Mouse (Mus musculus) neural tube, embryonic 14.5 days (tissue): ENCODE data around the gene Mybpc3. TPM values are rescaled to one million over a fixed set of nuclear protein-coding genes. Genes with fewer than 3 reads are reported as not detected.

Experiments used
- ATAC-seq: fragments of 200-750 bp; cut with Nextera tagmentation; 2 replicates; pipeline ENCODE4 v1.8.0; 2017; ENCODE audit warnings: low read depth, mild to moderate bottlenecking, moderate TSS enrichment, moderate library complexity
- H3K27ac ChIP-seq: fragments of 300-500 bp; sonication (generic); 2 replicates; pipeline ENCODE4 v1.5.1; 2014; ENCODE audit warnings: low read depth, mild to moderate bottlenecking, control low read depth, low read length, moderate library complexity, mixed read lengths
- H3K27me3 ChIP-seq: fragments of 300-500 bp; sonication (generic); 2 replicates; pipeline ENCODE4 v1.6.1; 2014; ENCODE audit warnings: low read length; ENCODE audit not compliant: control insufficient read depth, insufficient read depth
- H3K36me3 ChIP-seq: fragments of 300-500 bp; sonication (generic); 2 replicates; pipeline ENCODE4 v1.6.1; 2014; ENCODE audit warnings: low read length, mixed read lengths; ENCODE audit not compliant: control insufficient read depth, insufficient read depth
- H3K4me1 ChIP-seq: fragments of 300-500 bp; sonication (generic); 2 replicates; pipeline ENCODE4 v1.6.1; 2014; ENCODE audit warnings: low read length; ENCODE audit not compliant: control insufficient read depth, insufficient read depth
- H3K4me2 ChIP-seq: fragments of 300-500 bp; sonication (generic); 2 replicates; pipeline ENCODE4 v1.6.1; 2014; ENCODE audit warnings: mild to moderate bottlenecking, low read depth, low read length, control low read depth
- H3K4me3 ChIP-seq: fragments of 300-500 bp; sonication (generic); 2 replicates; pipeline ENCODE4 v1.5.1; 2014; ENCODE audit warnings: low read depth, low read length, control low read depth, mixed read lengths
- H3K9ac ChIP-seq: fragments of 300-500 bp; sonication (generic); replicated peaks from 2 replicates; pipeline ENCODE4 v1.6.1; 2014; ENCODE audit warnings: low read depth, mild to moderate bottlenecking, control low read depth, low read length, mixed read lengths
- H3K9me3 ChIP-seq: fragments of 300-500 bp; sonication (generic); 2 replicates; pipeline ENCODE4 v1.6.1; 2016; ENCODE audit warnings: low read length; ENCODE audit not compliant: control insufficient read depth
- WGBS: fragments of 180-500 bp; shearing (Covaris S2); extraction: QIAGEN DNeasy Blood & Tissue Kit; methylation state at CpG from one replicate; pipeline ENCODE4 v1.1.7; 2014; 5-methylcytosine and 5-hydroxymethylcytosine counted together
- polyA plus RNA-seq: library from polyadenylated mRNA; unstranded; fragments of >200 nt; fragmentation: Nextera tagmentation; extraction: Ambion mirVana; gene quantifications from 2 replicates; pipeline ENCODE4 v1.2.1, GENCODE M21; 2014

Mybpc3 gene
- polyA plus RNA-seq, 1 experiment from 2014 or later, result not detected

GRCm38 (mm10) chr2:91139764-91140163 lies 21.8 kb downstream of the Mybpc3 start:
- H3K4me1 ChIP-seq, result no peaks in the 10 kb centered on the region
- H3K4me3 ChIP-seq, result no peak overlapping the region
- H3K9ac ChIP-seq, result no peak overlapping the region
- H3K27me3 ChIP-seq, result no peaks in the 10 kb centered on the region
- no peak overlapping the region for H3K4me2 ChIP-seq
- no peak for ATAC-seq
- H3K27ac ChIP-seq, result no peak overlapping the region
- 80% methylated on average over 8 of the region's 8 CpGs for WGBS
- peaks cover 52% of the 10 kb centered on the region for H3K36me3 ChIP-seq
- no peaks in the 10 kb centered on the region for H3K9me3 ChIP-seq

- no peak overlapping the region for H3K4me2 ChIP-seq
- no peak overlapping the region for H3K27ac ChIP-seq
- H3K9me3 ChIP-seq, result no peaks in the 10 kb centered on the region
- H3K36me3 ChIP-seq, result peaks cover 71% of the 10 kb centered on the region
- WGBS, result 91% methylated on average over 6 of the region's 6 CpGs
- H3K9ac ChIP-seq, result no peak overlapping the region
- no peak overlapping the region for H3K4me3 ChIP-seq
- H3K4me1 ChIP-seq, result no peaks in the 10 kb centered on the region
- ATAC-seq, result no peak
- H3K27me3 ChIP-seq, result no peaks in the 10 kb centered on the region
These were observed 25.0 kb downstream of the Mybpc3 start for GRCm38 (mm10) chr2:91142920-91143319.

- H3K4me2 ChIP-seq, result no peak overlapping the region
- H3K36me3 ChIP-seq, result peaks cover 67% of the 10 kb centered on the region
- no peaks in the 10 kb centered on the region for H3K9me3 ChIP-seq
- ATAC-seq, result no peak
- H3K9ac ChIP-seq, result no peak overlapping the region
- no peak overlapping the region for H3K27ac ChIP-seq
- H3K27me3 ChIP-seq, result no peaks in the 10 kb centered on the region
- no peak overlapping the region for H3K4me3 ChIP-seq
- 98% methylated on average over 11 of the region's 11 CpGs for WGBS
- no peaks in the 10 kb centered on the region for H3K4me1 ChIP-seq
These were observed 25.5 kb downstream of the Mybpc3 start for GRCm38 (mm10) chr2:91143401-91143800.

GRCm38 (mm10) chr2:91148101-91148500 lies 30.2 kb downstream of the Mybpc3 start:
- Histone ChIP-seq H3K27ac (no peak overlapping the region), H3K4me3 (no peak overlapping the region), H3K9me3 (no peaks in the 10 kb centered on the region), H3K9ac (no peak overlapping the region), H3K4me1 (no peaks in the 10 kb centered on the region), H3K36me3 (peaks cover 55% of the 10 kb centered on the region), H3K27me3 (no peaks in the 10 kb centered on the region), H3K4me2 (no peak overlapping the region)
- ATAC-seq, result no peak

- Histone ChIP-seq H3K4me1 (no peaks in the 10 kb centered on the region), H3K4me2 (no peak overlapping the region), H3K36me3 (peaks cover 58% of the 10 kb centered on the region), H3K9ac (no peak overlapping the region), H3K27ac (no peak overlapping the region), H3K9me3 (no peaks in the 10 kb centered on the region), H3K4me3 (no peak overlapping the region), H3K27me3 (no peaks in the 10 kb centered on the region)
- ATAC-seq, result no peak
- 93% methylated on average over 1 of the region's 1 CpGs for WGBS
These were observed 33.4 kb downstream of the Mybpc3 start for GRCm38 (mm10) chr2:91151331-91151730.

GRCm38 (mm10) chr2:91152885-91153377 lies 35.0 kb downstream of the Mybpc3 start:
- Histone ChIP-seq H3K4me2 (no peak overlapping the region), H3K27ac (no peak overlapping the region), H3K36me3 (peaks cover 63% of the 10 kb centered on the region), H3K4me1 (no peaks in the 10 kb centered on the region), H3K9me3 (no peaks in the 10 kb centered on the region), H3K4me3 (no peak overlapping the region), H3K9ac (no peak overlapping the region), H3K27me3 (no peaks in the 10 kb centered on the region)
- 93% methylated on average over 3 of the region's 3 CpGs for WGBS
- no peak for ATAC-seq

GRCm38 (mm10) chr2:91154091-91154490 lies 36.1 kb downstream of the Mybpc3 start:
- Histone ChIP-seq H3K9ac (no peak overlapping the region), H3K36me3 (peaks cover 71% of the 10 kb centered on the region), H3K9me3 (no peaks in the 10 kb centered on the region), H3K27ac (no peak overlapping the region), H3K4me1 (no peaks in the 10 kb centered on the region), H3K27me3 (no peaks in the 10 kb centered on the region), H3K4me2 (no peak overlapping the region), H3K4me3 (no peak overlapping the region)
- WGBS, result 96% methylated on average over 3 of the region's 3 CpGs
- no peak for ATAC-seq

GRCm38 (mm10) chr2:91157002-91157752 lies 39.2 kb downstream of the Mybpc3 start:
- no peak for ATAC-seq
- Histone ChIP-seq H3K4me1 (no peaks in the 10 kb centered on the region), H3K4me3 (no peak overlapping the region), H3K27me3 (no peaks in the 10 kb centered on the region), H3K36me3 (peaks cover 83% of the 10 kb centered on the region), H3K9me3 (no peaks in the 10 kb centered on the region), H3K9ac (no peak overlapping the region), H3K27ac (no peak overlapping the region), H3K4me2 (no peak overlapping the region)
- 17% methylated on average over 6 of the region's 6 CpGs for WGBS

- H3K9ac ChIP-seq, result no peak overlapping the region
- H3K27ac ChIP-seq, result no peak overlapping the region
- no peak overlapping the region for H3K4me2 ChIP-seq
- no peaks in the 10 kb centered on the region for H3K9me3 ChIP-seq
- no peak for ATAC-seq
- WGBS, result 94% methylated on average over 6 of the region's 6 CpGs
- peaks cover 81% of the 10 kb centered on the region for H3K36me3 ChIP-seq
- H3K4me3 ChIP-seq, result no peak overlapping the region
- no peaks in the 10 kb centered on the region for H3K4me1 ChIP-seq
- H3K27me3 ChIP-seq, result no peaks in the 10 kb centered on the region
These were observed 42.6 kb downstream of the Mybpc3 start for GRCm38 (mm10) chr2:91160591-91160990.
